Mouse (Mus musculus): ENCODE results near the gene Eif4ebp2. TPM values are rescaled to one million over a fixed set of nuclear protein-coding genes. Genes with fewer than 3 reads are reported as not detected.

Gene Eif4ebp2
- polyA plus RNA-seq, 1 experiment, result 131 TPM

DNA sequence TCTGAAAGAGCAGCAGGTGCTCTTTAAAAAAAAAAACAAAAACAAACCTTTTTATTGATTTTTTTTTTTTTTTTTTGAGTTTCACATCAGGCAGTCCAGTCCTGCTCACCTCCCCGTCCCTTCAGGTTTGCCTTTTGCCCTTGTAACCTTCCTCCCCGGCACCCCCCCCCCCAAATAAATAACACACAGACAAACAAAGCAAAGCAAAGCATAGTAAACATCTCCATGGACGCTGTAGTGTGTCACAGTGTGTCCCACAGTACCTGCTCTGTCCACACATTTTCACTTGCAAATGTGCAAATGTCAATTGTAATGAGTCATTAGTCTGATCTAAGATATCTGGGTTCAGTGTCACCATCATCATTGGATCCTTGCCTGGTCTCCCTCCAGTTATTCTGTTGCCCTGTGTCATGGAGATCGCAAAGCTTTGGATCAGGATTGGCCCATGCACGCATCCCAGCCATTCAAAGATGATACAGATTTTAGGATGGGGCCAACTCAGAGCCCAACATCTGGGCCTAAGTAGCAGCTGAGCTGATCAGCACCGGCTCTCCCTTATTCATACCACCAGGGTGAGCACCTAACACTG is 36.2 kb upstream of the Eif4ebp2 start:
- Histone ChIP-seq H3K4me1 (ENCODE audit: control insufficient read depth, insufficient read depth, insufficient read length, low read length) (no peaks in the 10 kb centered on the region), H3K4me3 (ENCODE audit: low read depth, low read length) (no peak overlapping the region), H3K36me3 (ENCODE audit: control insufficient read depth, insufficient read depth, low read length) (no peaks in the 10 kb centered on the region), H3K27ac (ENCODE audit: insufficient read depth, low read depth, low read length) (no peak overlapping the region), H3K27me3 (ENCODE audit: control insufficient read depth, insufficient read depth, low read length) (no peaks in the 10 kb centered on the region)
- 74% methylated on average over 6 of the region's 6 CpGs for WGBS
- TF ChIP-seq POLR2A (IDR thresholded peaks at IDR 0.05; ENCODE audit: low read depth, low read length) (no peak), CTCF (IDR thresholded peaks at IDR 0.05; ENCODE audit: extremely low read depth, insufficient read length, insufficient replicate concordance, low read depth, low read length) (no peak)

DNA sequence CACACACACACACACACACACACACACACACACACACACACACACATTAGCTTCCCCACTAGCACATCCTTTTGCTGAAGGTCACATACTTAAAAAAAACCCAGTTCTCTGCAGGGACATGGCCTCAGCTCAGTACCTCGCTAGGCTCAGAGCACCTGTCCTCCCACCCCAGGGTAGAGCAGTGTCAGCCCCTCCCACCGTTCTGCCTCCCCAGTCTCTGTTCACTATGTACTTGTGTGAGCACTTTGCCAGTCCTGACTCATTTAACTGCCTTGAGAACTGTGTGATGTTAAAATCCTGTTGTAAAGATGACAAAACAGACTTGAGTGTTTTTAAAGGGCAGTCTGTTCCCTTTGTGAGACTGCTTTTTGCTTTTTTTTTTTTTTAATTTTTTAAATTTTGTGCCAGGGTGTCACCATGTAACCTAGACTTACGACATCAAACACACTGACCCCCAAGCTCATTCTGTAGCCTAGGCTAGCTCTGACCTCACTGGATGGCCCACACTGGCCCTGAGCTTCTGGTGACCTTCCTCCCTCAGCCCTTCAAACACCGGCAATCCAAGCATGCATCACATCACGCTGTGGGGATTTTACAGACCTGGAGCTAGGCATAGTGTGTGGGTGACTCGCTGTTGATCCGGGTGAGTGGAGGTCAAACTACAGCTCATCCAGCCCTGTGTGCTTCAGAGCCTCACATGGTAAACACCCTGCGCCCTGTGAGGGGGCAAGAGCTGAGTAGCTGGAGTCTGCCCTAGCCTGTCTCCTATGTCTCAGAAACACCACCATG is 34.3 kb upstream of the Eif4ebp2 start:
- Histone ChIP-seq H3K4me3 (ENCODE audit: low read depth, low read length) (no peak overlapping the region), H3K36me3 (ENCODE audit: control insufficient read depth, insufficient read depth, low read length) (no peaks in the 10 kb centered on the region), H3K27me3 (ENCODE audit: control insufficient read depth, insufficient read depth, low read length) (no peaks in the 10 kb centered on the region), H3K27ac (ENCODE audit: insufficient read depth, low read depth, low read length) (no peak overlapping the region), H3K4me1 (ENCODE audit: control insufficient read depth, insufficient read depth, insufficient read length, low read length) (no peaks in the 10 kb centered on the region)
- WGBS, result 87% methylated on average over 8 of the region's 8 CpGs
- TF ChIP-seq POLR2A (IDR thresholded peaks at IDR 0.05; ENCODE audit: low read depth, low read length) (no peak), CTCF (IDR thresholded peaks at IDR 0.05; ENCODE audit: extremely low read depth, insufficient read length, insufficient replicate concordance, low read depth, low read length) (no peak)

DNA sequence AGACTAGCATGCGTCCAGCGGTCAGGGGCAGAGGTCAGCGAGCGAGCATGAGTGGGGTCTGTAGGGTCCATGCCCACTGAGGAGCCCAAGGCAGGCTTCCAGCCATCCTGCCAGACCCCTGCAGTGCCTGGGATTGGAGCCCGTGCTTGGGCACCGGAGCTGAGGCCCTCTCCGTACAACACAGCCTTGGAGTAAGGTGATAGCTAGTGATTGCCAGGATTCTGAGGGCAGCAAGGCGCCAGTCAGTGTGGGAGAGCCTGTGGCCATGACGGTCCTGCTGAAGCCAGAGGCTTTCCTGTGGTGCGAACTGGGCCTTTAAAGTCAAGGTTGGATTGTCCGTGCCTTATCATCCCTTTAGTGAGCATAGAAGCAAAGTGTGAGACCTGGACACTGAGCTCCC is 32.3 kb upstream of the Eif4ebp2 start:
- no peak for TF ChIP-seq CTCF (IDR thresholded peaks at IDR 0.05; ENCODE audit: extremely low read depth, insufficient read length, insufficient replicate concordance, low read depth, low read length)
- no peak for TF ChIP-seq POLR2A (IDR thresholded peaks at IDR 0.05; ENCODE audit: low read depth, low read length)
- Histone ChIP-seq H3K27me3 (ENCODE audit: control insufficient read depth, insufficient read depth, low read length) (no peaks in the 10 kb centered on the region), H3K4me3 (ENCODE audit: low read depth, low read length) (no peak overlapping the region), H3K36me3 (ENCODE audit: control insufficient read depth, insufficient read depth, low read length) (no peaks in the 10 kb centered on the region), H3K27ac (ENCODE audit: insufficient read depth, low read depth, low read length) (no peak overlapping the region), H3K4me1 (ENCODE audit: control insufficient read depth, insufficient read depth, insufficient read length, low read length) (no peaks in the 10 kb centered on the region)
- 92% methylated on average over 11 of the region's 11 CpGs for WGBS

- H3K4me1 ChIP-seq (ENCODE audit: control insufficient read depth, insufficient read depth, insufficient read length, low read length), result no peaks in the 10 kb centered on the region
- H3K36me3 ChIP-seq (ENCODE audit: control insufficient read depth, insufficient read depth, low read length), result no peaks in the 10 kb centered on the region
- no peaks in the 10 kb centered on the region for H3K27me3 ChIP-seq (ENCODE audit: control insufficient read depth, insufficient read depth, low read length)
- H3K27ac ChIP-seq (ENCODE audit: insufficient read depth, low read depth, low read length), result no peak overlapping the region
- 89% methylated on average over 7 of the region's 7 CpGs for WGBS
- H3K4me3 ChIP-seq (ENCODE audit: low read depth, low read length), result no peak overlapping the region
- TF ChIP-seq CTCF (IDR thresholded peaks at IDR 0.05; ENCODE audit: extremely low read depth, insufficient read length, insufficient replicate concordance, low read depth, low read length) (no peak), POLR2A (IDR thresholded peaks at IDR 0.05; ENCODE audit: low read depth, low read length) (no peak)
Observed at GRCm38 (mm10) chr10:61482771-61483170, 30.3 kb upstream of the Eif4ebp2 start.

DNA sequence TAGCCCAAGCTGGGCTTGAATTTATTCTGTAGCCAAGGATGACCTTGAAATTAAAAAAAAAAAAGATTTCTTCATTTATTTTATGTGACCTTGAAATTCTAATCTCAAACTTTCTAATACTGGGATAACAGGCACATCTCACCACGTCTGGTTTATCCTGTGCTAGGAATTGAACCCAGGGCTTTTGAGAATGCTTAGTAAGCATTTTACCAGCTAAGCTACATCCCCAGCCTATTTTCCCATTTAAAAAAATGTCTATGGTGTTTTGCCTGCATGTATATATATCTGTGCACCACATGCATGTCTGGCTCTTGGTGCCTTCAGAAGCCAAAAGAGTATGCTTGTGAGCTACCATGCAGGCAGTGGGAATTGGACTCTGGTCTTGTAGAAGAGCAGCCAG is 28.0 kb upstream of the Eif4ebp2 start:
- no peak for TF ChIP-seq CTCF (IDR thresholded peaks at IDR 0.05; ENCODE audit: extremely low read depth, insufficient read length, insufficient replicate concordance, low read depth, low read length)
- no peak for TF ChIP-seq POLR2A (IDR thresholded peaks at IDR 0.05; ENCODE audit: low read depth, low read length)
- WGBS, result 59% methylated on average over 1 of the region's 1 CpGs
- peaks cover 5% of the 10 kb centered on the region for H3K4me1 ChIP-seq (ENCODE audit: control insufficient read depth, insufficient read depth, insufficient read length, low read length)

GRCm38 (mm10) chr10:61479927-61480326 is 27.5 kb upstream of the Eif4ebp2 start:
- Histone ChIP-seq H3K36me3 (ENCODE audit: control insufficient read depth, insufficient read depth, low read length) (no peaks in the 10 kb centered on the region), H3K4me3 (ENCODE audit: low read depth, low read length) (no peak overlapping the region), H3K4me1 (ENCODE audit: control insufficient read depth, insufficient read depth, insufficient read length, low read length) (peaks cover 5% of the 10 kb centered on the region), H3K27ac (ENCODE audit: insufficient read depth, low read depth, low read length) (no peak overlapping the region), H3K27me3 (ENCODE audit: control insufficient read depth, insufficient read depth, low read length) (no peaks in the 10 kb centered on the region)
- WGBS, result 90% methylated on average over 4 of the region's 4 CpGs
- TF ChIP-seq POLR2A (IDR thresholded peaks at IDR 0.05; ENCODE audit: low read depth, low read length) (no peak), CTCF (IDR thresholded peaks at IDR 0.05; ENCODE audit: extremely low read depth, insufficient read length, insufficient replicate concordance, low read depth, low read length) (no peak)

More for the DNA sequence above, 28.0 kb upstream of the Eif4ebp2 start:
- Histone ChIP-seq H3K36me3 (ENCODE audit: control insufficient read depth, insufficient read depth, low read length) (no peaks in the 10 kb centered on the region), H3K4me3 (ENCODE audit: low read depth, low read length) (no peak overlapping the region), H3K27ac (ENCODE audit: insufficient read depth, low read depth, low read length) (no peak overlapping the region), H3K27me3 (ENCODE audit: control insufficient read depth, insufficient read depth, low read length) (no peaks in the 10 kb centered on the region)

- 90% methylated on average over 10 of the region's 10 CpGs for WGBS
- Histone ChIP-seq H3K27me3 (ENCODE audit: control insufficient read depth, insufficient read depth, low read length) (no peaks in the 10 kb centered on the region), H3K27ac (ENCODE audit: insufficient read depth, low read depth, low read length) (no peak overlapping the region), H3K36me3 (ENCODE audit: control insufficient read depth, insufficient read depth, low read length) (no peaks in the 10 kb centered on the region), H3K4me3 (ENCODE audit: low read depth, low read length) (no peak overlapping the region), H3K4me1 (ENCODE audit: control insufficient read depth, insufficient read depth, insufficient read length, low read length) (peaks cover 5% of the 10 kb centered on the region)
- TF ChIP-seq CTCF (IDR thresholded peaks at IDR 0.05; ENCODE audit: extremely low read depth, insufficient read length, insufficient replicate concordance, low read depth, low read length) (no peak), POLR2A (IDR thresholded peaks at IDR 0.05; ENCODE audit: low read depth, low read length) (no peak)
Observed at GRCm38 (mm10) chr10:61479461-61479860, 27.0 kb upstream of the Eif4ebp2 start.
